Mouse (Mus musculus): ENCODE data around the gene Ass1.

DNA sequence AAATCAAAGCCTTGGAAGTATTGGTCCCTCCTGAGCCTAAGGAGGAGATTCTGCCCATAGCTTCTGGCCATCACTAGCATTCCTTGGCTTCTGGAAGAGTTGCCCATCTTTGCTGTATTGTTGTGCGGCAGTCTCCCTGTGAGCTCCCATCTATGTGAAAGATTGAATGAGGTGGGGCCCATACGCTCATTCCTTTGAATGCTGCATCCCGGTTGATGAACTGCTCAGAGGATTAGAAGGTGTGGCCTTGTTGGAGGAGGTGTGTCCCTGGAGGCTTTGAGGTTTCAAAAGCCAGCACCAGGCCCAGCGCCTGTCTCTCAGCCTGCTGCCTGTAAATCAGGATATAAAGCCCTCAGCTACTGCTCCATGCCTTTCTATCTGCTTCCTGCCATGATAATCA is 23.6 kb upstream of the Ass1 start:
- TF ChIP-seq CTCF (IDR thresholded peaks at IDR 0.05; ENCODE audit: low read depth, low read length) (no peak), POLR2A (IDR thresholded peaks at IDR 0.05; ENCODE audit: extremely low read depth, insufficient read depth, low read length) (no peak)

Data from liver, adult 2 months (tissue).